Comparison of ENCODE assay signal across 23 mouse cellular contexts in the genomic region with DNA sequence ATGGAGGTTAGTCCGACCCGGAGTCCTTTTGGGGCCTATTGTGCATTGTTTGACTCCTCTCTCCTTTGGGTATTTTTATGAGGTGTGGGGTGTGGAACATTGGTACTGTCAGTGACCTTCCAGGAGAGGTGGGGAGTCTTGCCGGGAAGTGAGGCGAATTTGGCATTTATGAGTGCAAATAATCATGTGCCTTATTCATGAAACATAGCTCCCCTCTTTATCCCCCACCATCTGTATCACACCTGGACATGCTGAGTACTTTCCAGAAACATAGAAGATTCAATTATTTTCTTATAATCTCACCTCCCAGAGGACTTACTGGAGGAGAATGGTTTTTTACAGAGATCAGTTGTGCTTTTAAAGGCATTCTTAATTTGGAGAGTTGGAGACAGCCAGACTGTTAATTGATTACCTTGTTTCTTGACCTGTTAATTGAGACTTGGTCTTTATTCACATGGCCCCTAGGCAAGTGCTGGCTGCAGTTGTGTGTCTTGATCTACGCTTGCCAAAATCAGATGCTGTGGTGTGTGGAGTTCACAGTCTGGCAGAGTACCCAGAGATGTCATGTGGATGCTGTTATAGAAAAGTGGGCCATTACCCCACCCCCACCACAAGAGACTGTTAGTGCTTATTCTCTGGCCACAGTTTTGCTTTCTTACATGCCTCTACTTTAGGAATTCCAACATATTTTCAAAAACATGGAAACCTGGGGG.
DNase-seq lines count a peak whose midpoint lies in the region; ATAC-seq and TF ChIP-seq lines count a peak whose summit lies in the region.
"Had no signal": no experiment of that assay in that cellular context is flagged by ENCODE, and none has a peak within 500 bp of the region (broad histone marks: within the 10 kb centered on the region; RNA-seq: fewer than 3 reads in every experiment).

No protein-coding gene starts in this region.

- no peaks in the 10 kb centered on the region for H3K4me1 ChIP-seq in forebrain, embryonic 12.5 days
- no peaks in the 10 kb centered on the region for H3K4me1 ChIP-seq in forebrain, postnatal 0 days (ENCODE audit: insufficient read depth)
- H3K4me1 ChIP-seq in lung, embryonic 14.5 days (ENCODE audit: insufficient read depth), result peaks cover 31% of the 10 kb centered on the region
- H3K4me1 ChIP-seq in embryonic facial prominence, embryonic 15.5 days, result peaks cover 24% of the 10 kb centered on the region
- H3K4me1 ChIP-seq in limb, embryonic 13.5 days, result peaks cover 51% of the 10 kb centered on the region
- no peaks in the 10 kb centered on the region for H3K4me1 ChIP-seq in liver, embryonic 12.5 days

- DNase-seq in forebrain, postnatal 0 days, result no peak
- DNase-seq in lung, embryonic 14.5 days, result peak; percentile 75
- no peak for DNase-seq in lung, postnatal 10 days
- no peak for DNase-seq in gastrocnemius, postnatal 4 days (ENCODE audit: low spot score in 2 of 2)
- DNase-seq: adrenal gland, postnatal 36 days; cerebellum, adult 18-20 months; cerebellum, postnatal 25 days; gastrocnemius, postnatal 36 days; heart, postnatal 14 days; kidney, adult 18-20 months; layer of hippocampus, postnatal 36 days; right cerebral cortex, postnatal 25 days; thymus, postnatal 36 days had no signal

- H3K9ac ChIP-seq in forebrain, embryonic 12.5 days, result no peak overlapping the region
- H3K9ac ChIP-seq in forebrain, postnatal 0 days, result no peak overlapping the region
- H3K9ac ChIP-seq in lung, embryonic 14.5 days, result no peak overlapping the region
- H3K9ac ChIP-seq in embryonic facial prominence, embryonic 15.5 days, result no peak overlapping the region
- no peak overlapping the region for H3K9ac ChIP-seq in limb, embryonic 13.5 days
- no peak overlapping the region for H3K9ac ChIP-seq in liver, embryonic 12.5 days
- H3K9ac ChIP-seq: liver, embryonic 14.5 days had no signal

- no peak overlapping the region for H3K4me3 ChIP-seq in forebrain, embryonic 12.5 days (replicated peaks)
- H3K4me3 ChIP-seq in forebrain, postnatal 0 days (ENCODE audit: low read depth, low read length), result no peak overlapping the region
- no peak overlapping the region for H3K4me3 ChIP-seq in lung, embryonic 14.5 days (ENCODE audit: low read depth, low read length)
- H3K4me3 ChIP-seq in embryonic facial prominence, embryonic 15.5 days (replicated peaks), result no peak overlapping the region
- H3K4me3 ChIP-seq in limb, embryonic 13.5 days, result no peak overlapping the region
- H3K4me3 ChIP-seq in liver, embryonic 12.5 days, result no peak overlapping the region
- H3K4me3 ChIP-seq: erythroblast, embryonic 14.5 days; layer of hippocampus, adult 2 months had no signal

- TF ChIP-seq CTCF in forebrain, postnatal 0 days (IDR thresholded peaks at IDR 0.05; ENCODE audit: low read depth), result no peak
- no peak for TF ChIP-seq CTCF in lung, embryonic 14.5 days (IDR thresholded peaks at IDR 0.05; ENCODE audit: low read depth)

- H3K4me2 ChIP-seq in forebrain, embryonic 12.5 days, result no peak overlapping the region
- H3K4me2 ChIP-seq in forebrain, postnatal 0 days (ENCODE audit: low read depth), result no peak overlapping the region
- no peak overlapping the region for H3K4me2 ChIP-seq in lung, embryonic 14.5 days
- no peak overlapping the region for H3K4me2 ChIP-seq in embryonic facial prominence, embryonic 15.5 days (replicated peaks)
- no peak overlapping the region for H3K4me2 ChIP-seq in limb, embryonic 13.5 days (replicated peaks)
- no peak overlapping the region for H3K4me2 ChIP-seq in liver, embryonic 12.5 days
- H3K4me2 ChIP-seq: heart, embryonic 11.5 days had no signal

- H3K27ac ChIP-seq in forebrain, embryonic 12.5 days, result 0 out of 2 replicates have a peak overlapping the region, but pooled peaks have one; percentile 8
- H3K27ac ChIP-seq in forebrain, postnatal 0 days (ENCODE audit: low read depth, low read length), result no peak overlapping the region
- H3K27ac ChIP-seq in lung, embryonic 14.5 days (ENCODE audit: low read depth), result no peak overlapping the region
- peak overlapping the region; percentile 48 for H3K27ac ChIP-seq in embryonic facial prominence, embryonic 15.5 days (replicated peaks)
- peak overlapping the region; percentile 55; the same call in 1 of the 2 replicates for H3K27ac ChIP-seq in limb, embryonic 13.5 days
- no peak overlapping the region for H3K27ac ChIP-seq in liver, embryonic 12.5 days
- H3K27ac ChIP-seq: kidney, postnatal 0 days; layer of hippocampus, adult 2 months; liver, embryonic 14.5 days had no signal

- no peak for ATAC-seq in forebrain, embryonic 12.5 days (ENCODE audit: low FRiP score)
- ATAC-seq in forebrain, postnatal 0 days, result no peak
- peak; percentile 60; the same call in 1 of the 2 replicates for ATAC-seq in lung, embryonic 14.5 days (ENCODE audit: insufficient read depth)
- ATAC-seq in embryonic facial prominence, embryonic 15.5 days (ENCODE audit: insufficient number of reproducible peaks, low FRiP score, low TSS enrichment, low read depth), result 0 out of 2 replicates have a peak, but pooled peaks have one; percentile 54
- peak; percentile 74 for ATAC-seq in limb, embryonic 13.5 days (ENCODE audit: low FRiP score, low read depth)
- ATAC-seq in liver, embryonic 12.5 days, result no peak
- ATAC-seq: midbrain, embryonic 16.5 days had no signal

- H3K36me3 ChIP-seq in forebrain, embryonic 12.5 days (replicated peaks), result no peaks in the 10 kb centered on the region
- H3K36me3 ChIP-seq in forebrain, postnatal 0 days (ENCODE audit: insufficient read depth), result no peaks in the 10 kb centered on the region
- H3K36me3 ChIP-seq in lung, embryonic 14.5 days (ENCODE audit: insufficient read depth), result no peaks in the 10 kb centered on the region
- H3K36me3 ChIP-seq in embryonic facial prominence, embryonic 15.5 days, result no peaks in the 10 kb centered on the region
- no peaks in the 10 kb centered on the region for H3K36me3 ChIP-seq in limb, embryonic 13.5 days
- no peaks in the 10 kb centered on the region for H3K36me3 ChIP-seq in liver, embryonic 12.5 days

- H3K9me3 ChIP-seq in forebrain, embryonic 12.5 days, result no peaks in the 10 kb centered on the region
- H3K9me3 ChIP-seq in forebrain, postnatal 0 days (ENCODE audit: low read length), result no peaks in the 10 kb centered on the region
- H3K9me3 ChIP-seq in lung, embryonic 14.5 days (ENCODE audit: low read depth, low read length), result no peaks in the 10 kb centered on the region
- H3K9me3 ChIP-seq in embryonic facial prominence, embryonic 15.5 days (replicated peaks), result no peaks in the 10 kb centered on the region
- H3K9me3 ChIP-seq in limb, embryonic 13.5 days, result no peaks in the 10 kb centered on the region
- H3K9me3 ChIP-seq in liver, embryonic 12.5 days (replicated peaks), result no peaks in the 10 kb centered on the region

- no peaks in the 10 kb centered on the region for H3K27me3 ChIP-seq in forebrain, embryonic 12.5 days
- H3K27me3 ChIP-seq in forebrain, postnatal 0 days (ENCODE audit: insufficient read depth, low read length), result no peaks in the 10 kb centered on the region; the same call in 1 of the 2 replicates
- H3K27me3 ChIP-seq in lung, embryonic 14.5 days (ENCODE audit: insufficient read depth, low read length), result no peaks in the 10 kb centered on the region
- no peaks in the 10 kb centered on the region for H3K27me3 ChIP-seq in embryonic facial prominence, embryonic 15.5 days
- H3K27me3 ChIP-seq in limb, embryonic 13.5 days, result no peaks in the 10 kb centered on the region
- H3K27me3 ChIP-seq in liver, embryonic 12.5 days (replicated peaks), result no peaks in the 10 kb centered on the region

- 77% methylated on average over 5 of the region's 5 CpGs for WGBS in forebrain, embryonic 12.5 days
- 48% methylated on average over 5 of the region's 5 CpGs for WGBS in forebrain, postnatal 0 days
- WGBS in lung, embryonic 14.5 days, result 67% methylated on average over 5 of the region's 5 CpGs
- WGBS in embryonic facial prominence, embryonic 15.5 days, result 63% methylated on average over 5 of the region's 5 CpGs
- WGBS in limb, embryonic 13.5 days, result 25% methylated on average over 5 of the region's 5 CpGs
- 63% methylated on average over 5 of the region's 5 CpGs for WGBS in liver, embryonic 12.5 days (ENCODE audit: insufficient replicate concordance)

Comparison
In these comparisons a context has a peak if more than half of its experiments do, and no peak if none do; other contexts are left out.
1. H3K27ac ChIP-seq: peak in forebrain, embryonic 12.5 days (single experiment), embryonic facial prominence, embryonic 15.5 days (single experiment) and limb, embryonic 13.5 days (single experiment); none in forebrain, postnatal 0 days (single experiment), lung, embryonic 14.5 days (single experiment) and liver, embryonic 12.5 days (single experiment).
2. ATAC-seq: peak in lung, embryonic 14.5 days (single experiment), embryonic facial prominence, embryonic 15.5 days (single experiment) and limb, embryonic 13.5 days (single experiment); none in forebrain, embryonic 12.5 days (single experiment), forebrain, postnatal 0 days (single experiment) and liver, embryonic 12.5 days (single experiment).